Mouse (Mus musculus) left cerebral cortex, postnatal 4 days (tissue): ENCODE measurements at regions not wholly inside any gene's neighbourhood (a gene's known extent, or its start where the extent isn't known, plus 50 kb on each side); places are given as distances from the start of the nearest gene placed in this dataset.

Experiments used
- DNase-seq: peaks from one replicate; pipeline ENCODE4 v3.0.0-alpha.2; 2022
- intact Hi-C: fragments of 180-260 bp; cut with DNase I; formaldehyde crosslinking; loops from one replicate; pipeline ENCODE4 v1.15.1; 2025

- intact Hi-C loops, result no loop called here
- DNase-seq, result no peak
Observed at GRCm38 (mm10) chr13:28898900-28899299, 54.6 kb downstream of the Sox4 start.

DNA sequence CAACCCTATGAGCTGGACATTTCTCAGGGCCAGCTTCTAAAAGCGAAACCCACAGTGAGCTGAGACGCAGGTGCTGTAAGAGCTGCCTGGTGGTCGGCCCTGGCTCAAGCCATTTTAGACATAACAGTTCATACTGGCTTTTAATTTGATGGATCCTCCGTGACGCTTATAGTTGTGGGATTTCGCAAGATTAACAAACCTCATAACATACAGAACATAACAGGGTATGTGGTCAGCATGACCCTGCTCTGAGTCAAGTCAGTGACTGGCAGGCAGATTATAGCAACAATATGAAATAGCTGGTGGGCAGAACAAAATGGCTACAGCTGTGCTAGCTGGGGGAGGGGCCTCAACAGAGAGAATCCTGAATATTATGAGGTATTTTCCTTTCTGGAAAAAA, 60.6 kb downstream of the Sox4 start:
- DNase-seq, result no peak
- intact Hi-C loops, result no loop called here

DNA sequence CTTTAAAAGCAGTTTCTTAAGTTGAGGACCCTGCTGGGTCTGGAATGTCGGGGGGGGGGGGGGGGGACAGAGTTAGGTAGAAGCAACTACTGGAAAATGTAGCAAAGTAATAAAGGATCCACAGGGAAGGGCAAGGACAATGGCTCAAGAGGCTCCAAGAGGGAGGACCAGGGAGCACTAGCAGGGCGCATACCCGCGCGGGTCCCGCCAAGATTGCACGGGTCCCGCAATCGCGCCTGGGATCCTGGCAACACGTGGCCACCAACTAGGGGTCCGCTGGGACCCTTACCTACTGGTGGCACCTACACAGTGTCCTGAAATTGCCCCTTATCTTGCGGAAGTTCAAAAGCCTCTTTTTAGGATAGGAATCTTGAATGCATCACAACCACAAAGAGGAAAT, 66.4 kb downstream of the Sox4 start:
- intact Hi-C loops, result no loop called here

DNA sequence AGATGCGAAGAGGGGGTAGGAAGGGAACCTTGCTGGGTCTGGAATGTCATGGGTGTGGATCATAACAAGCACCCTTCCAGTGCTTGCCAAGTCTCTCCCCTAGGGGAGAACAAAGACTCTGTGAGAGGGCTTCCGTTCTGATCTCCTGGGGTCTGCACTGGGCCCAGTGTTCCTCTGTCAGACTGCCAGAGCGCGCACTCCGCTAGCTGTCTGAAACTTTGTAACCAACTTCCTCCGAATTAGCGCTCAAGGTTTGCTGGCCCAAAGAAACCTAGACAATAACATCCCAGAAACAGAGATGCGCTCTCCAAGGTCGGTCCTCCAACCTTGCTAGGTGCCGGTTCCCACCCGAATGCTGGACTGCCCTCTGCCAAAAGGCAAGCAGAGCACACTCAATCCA, 66.8 kb downstream of the Sox4 start:
- intact Hi-C loops, result no loop called here
- DNase-seq, result no peak

More for the DNA sequence above, 66.4 kb downstream of the Sox4 start:
- no peak for DNase-seq

- DNase-seq, result peak; percentile 43
- intact Hi-C loops, result no loop called here
Observed at GRCm38 (mm10) chr13:28885083-28886037, 68.2 kb downstream of the Sox4 start.

- intact Hi-C loops, result no loop called here
- no peak for DNase-seq
Observed at GRCm38 (mm10) chr13:28884191-28884820, 69.2 kb downstream of the Sox4 start.

GRCm38 (mm10) chr13:28883398-28883797, 70.1 kb downstream of the Sox4 start:
- intact Hi-C loops, result no loop called here
- DNase-seq, result no peak

- intact Hi-C loops, result no loop called here
- no peak for DNase-seq
Observed at GRCm38 (mm10) chr13:28880888-28881287, 72.6 kb downstream of the Sox4 start.

GRCm38 (mm10) chr13:28878692-28879091, 74.8 kb downstream of the Sox4 start:
- intact Hi-C loops, result no loop called here

GRCm38 (mm10) chr13:28876771-28877170, 76.7 kb downstream of the Sox4 start:
- intact Hi-C loops, result no loop called here
- DNase-seq, result no peak

More at GRCm38 (mm10) chr13:28878692-28879091, 74.8 kb downstream of the Sox4 start:
- no peak for DNase-seq

DNA sequence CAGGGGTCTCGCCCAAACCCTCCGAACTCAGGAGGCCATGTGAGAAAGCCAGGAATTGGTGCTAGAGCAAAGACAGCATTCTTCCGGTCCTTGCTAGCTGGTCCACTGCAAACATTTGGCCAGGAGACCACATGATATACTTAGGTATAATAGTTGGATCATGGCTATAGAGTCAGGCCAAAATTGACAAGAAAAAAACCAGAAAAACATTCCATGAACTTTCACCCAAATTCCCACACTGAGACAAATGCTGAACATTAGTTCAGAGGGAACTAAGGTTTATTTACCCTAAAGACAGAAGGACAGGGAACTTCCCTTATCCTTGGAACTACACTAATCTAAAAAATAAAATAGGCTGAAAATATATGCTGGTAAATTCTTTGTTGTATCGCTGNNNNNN, 82.8 kb downstream of the Sox4 start:
- intact Hi-C loops, result no loop called here

DNA sequence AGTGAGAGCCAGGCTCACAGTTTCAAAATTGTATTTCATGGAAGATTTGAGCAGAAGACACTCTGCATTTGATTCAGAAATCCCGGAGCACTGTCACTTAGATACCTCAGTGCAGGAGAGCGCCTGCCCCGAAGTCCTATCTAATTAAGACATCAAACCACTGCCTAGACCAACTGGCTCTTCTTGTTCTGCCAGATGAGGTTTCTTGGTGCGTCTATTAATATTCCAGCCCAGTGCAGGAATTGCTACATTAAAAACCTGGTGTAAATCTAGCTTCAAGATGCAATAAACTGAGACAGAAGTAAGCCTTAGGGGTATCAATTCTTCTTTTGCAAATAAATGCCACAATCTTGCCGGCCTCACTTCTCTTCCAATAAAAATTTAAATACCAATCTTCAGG, 86.3 kb downstream of the Sox4 start:
- no peak for DNase-seq
- intact Hi-C loops, result no loop called here

More for the DNA sequence above, 82.8 kb downstream of the Sox4 start:
- no peak for DNase-seq

DNA sequence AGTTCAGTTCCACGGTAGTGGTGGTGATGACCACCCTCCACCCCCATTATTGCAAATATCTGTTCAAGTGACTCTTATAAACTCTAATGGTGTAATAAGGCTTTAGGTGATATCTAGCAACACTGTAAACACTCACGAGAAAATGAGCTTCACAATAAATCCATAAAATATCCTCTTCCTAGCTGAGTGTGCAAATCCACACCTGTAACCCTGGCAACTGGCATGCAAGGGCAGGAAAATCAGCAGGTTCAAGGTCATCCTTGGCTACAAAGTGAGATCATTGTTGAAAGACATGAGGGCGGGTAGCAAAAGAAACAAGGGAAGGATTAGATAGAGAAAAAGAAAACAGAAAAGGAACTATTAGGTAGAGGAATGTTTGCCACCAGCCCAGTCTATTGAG, 86.8 kb downstream of the Sox4 start:
- no peak for DNase-seq
- intact Hi-C loops, result no loop called here

- intact Hi-C loops, result no loop called here
- no peak for DNase-seq
Observed at GRCm38 (mm10) chr13:28860601-28861000, 92.9 kb downstream of the Sox4 start.

DNA sequence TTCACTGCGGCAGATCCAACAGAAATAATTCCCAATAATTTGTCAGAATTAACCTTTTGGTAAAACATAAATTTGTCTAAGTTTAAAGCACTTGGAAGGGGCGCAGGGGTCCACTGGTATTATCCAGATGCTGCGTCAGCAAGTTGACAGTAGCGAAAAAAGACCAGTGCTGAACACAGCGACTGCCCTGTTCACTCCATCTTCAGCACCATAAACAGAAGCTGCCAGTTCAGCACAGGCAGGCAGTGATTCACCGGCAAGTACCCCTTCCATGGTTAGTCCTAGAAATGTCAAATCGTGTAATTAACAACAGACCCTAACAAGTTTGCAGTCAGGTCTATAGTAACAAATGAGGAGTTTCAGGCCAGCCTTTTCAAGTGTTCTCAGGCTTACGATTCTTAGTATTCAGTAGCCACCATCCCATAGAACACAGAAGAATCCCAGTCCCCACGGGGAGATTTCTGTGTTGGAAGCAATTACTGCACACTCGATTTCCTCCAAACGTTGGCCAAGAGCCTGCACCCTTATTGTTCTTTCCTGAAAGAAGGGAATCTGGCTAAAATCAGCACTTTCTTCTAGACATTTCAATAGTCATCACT, 93.6 kb downstream of the Sox4 start:
- peak; percentile 27 for DNase-seq
- intact Hi-C loops, result no loop called here

DNA sequence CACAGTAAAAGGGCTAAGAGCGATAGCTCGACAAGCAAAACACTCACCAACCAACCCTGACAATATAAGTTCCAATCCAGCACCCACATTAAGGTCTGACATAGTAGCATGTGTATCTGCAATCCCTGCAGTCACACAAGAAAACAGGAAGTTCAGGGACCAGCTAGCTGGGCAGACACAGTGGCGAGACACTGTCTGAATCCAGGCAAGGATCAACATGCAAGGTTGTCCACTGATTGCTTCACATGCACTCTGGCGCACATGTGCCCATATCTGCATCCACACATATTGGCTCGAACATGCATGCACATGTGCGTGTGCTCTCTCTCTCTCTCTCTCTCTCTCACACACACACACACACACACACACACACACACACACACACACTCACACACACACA, 95.5 kb downstream of the Sox4 start:
- no peak for DNase-seq
- intact Hi-C loops, result no loop called here

DNA sequence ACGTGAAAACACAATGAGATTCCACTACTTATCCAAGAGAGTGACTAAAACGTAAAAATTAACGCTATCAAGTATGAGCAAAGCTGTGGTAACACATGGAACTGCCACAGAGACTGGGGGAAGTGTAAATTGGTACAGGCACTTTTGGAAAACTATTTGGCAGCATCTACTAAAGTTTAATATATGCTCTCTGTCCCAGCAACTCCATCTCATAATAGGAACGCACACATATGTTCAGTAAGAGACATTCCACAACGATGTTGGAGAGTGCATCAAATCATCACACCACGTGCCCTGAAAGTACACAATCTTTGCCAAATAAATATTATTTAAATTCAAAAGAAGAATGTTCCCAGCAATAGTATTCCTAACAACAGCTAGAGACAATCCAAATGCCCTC, 96.3 kb downstream of the Sox4 start:
- DNase-seq, result no peak
- intact Hi-C loops, result no loop called here

DNA sequence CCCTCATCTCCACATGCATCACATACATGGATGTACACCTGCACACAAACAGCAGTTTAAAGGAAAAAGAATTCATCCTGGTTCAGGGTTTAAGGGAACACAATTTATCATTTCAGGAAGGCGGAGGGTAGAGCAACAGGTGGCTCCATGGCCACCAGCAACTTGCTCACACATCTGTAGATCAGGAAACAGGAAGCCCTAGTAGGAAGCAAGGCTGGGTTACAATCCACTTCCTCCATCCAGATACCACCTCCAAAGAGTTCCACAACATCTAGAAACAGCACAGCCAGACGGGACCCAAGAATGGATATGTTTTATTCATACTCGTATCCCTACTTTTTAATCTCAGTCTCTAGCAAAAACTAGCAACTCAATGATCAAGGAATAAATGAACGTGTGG, 97.0 kb downstream of the Sox4 start:
- intact Hi-C loops, result no loop called here
- DNase-seq, result no peak

DNA sequence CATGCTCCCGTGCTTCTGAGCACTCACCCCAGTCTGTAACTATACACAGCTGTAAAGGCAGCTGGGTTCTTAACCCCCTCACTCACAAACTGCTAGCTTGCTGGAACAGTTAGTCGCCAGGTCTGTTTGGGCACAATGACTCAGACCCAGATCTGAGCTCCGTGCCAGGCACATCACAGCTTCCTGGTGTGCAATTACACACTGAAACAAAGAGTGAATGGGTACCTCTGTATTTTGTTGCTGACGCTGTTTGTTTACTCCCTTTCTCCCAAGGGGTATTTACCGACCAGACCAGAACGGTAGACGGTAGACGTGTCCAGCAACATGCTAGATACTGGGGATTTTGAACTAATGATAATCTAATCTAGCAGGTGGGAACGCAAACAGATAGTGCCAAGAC, 99.3 kb downstream of the Sox4 start:
- intact Hi-C loops, result no loop called here
- no peak for DNase-seq

- intact Hi-C loops, result no loop called here
- DNase-seq, result no peak
Observed at GRCm38 (mm10) chr13:28848305-28848704, 105.2 kb downstream of the Sox4 start.

- DNase-seq, result no peak
- intact Hi-C loops, result no loop called here
Observed at GRCm38 (mm10) chr13:28847478-28847877, 106.0 kb downstream of the Sox4 start.

DNA sequence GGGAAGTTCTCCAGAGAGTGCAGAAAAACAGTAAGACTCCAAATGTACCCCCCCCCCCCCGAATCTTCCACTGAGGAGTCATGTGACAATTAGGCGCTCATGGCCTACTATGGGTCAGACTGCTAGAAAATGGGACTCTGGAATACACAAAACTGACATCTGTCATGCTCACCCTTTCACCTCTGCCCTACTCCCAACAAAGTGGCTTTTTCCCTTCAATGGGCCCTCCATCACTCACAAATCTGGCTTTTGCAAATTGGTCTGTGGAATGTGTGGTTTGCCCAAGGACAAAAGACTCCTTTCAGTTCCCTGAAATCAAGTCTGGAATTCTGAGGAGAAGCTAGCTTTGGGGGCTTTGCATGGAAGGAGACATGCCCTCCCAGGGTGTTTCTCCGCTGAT, 109.0 kb downstream of the Sox4 start:
- no peak for DNase-seq
- intact Hi-C loops, result no loop called here
